Mouse (Mus musculus) kidney, adult 11 months (tissue): ENCODE data around the gene Uap1l1.
A peak's percentile ranks its signal among the peaks of the same experiment; 100 is the strongest.

Experiments
- DNase-seq: peaks from one replicate; pipeline ENCODE4 v3.0.0; 2022

Uap1l1 gene

DNA sequence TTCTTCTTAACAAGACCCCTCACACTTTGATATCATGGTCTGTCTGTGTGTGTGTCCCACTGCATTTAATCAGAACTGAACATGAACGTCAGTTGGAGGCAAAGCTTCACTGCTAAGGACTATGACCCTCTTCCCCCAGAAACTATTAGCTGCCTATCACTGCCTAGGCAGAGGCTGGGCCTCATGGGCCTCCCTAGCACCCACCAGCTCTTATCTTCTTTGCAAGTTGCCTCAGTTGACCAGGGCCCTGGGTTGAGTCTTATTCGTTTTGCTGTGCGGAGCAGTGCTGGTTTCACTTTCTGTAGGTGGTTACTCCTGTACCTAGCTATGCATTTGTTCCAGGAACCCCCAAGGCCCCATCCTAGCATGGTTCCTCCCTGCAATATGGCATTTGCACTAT lies 4.5 kb upstream of the Uap1l1 start:
- no peak for DNase-seq

GRCm38 (mm10) chr2:25364761-25365090 lies 756 bp downstream of the Uap1l1 start:
- DNase-seq: no peak

- no peak for DNase-seq
Measured at GRCm38 (mm10) chr2:25364313-25364712, 1.2 kb downstream of the Uap1l1 start.

GRCm38 (mm10) chr2:25363478-25364178 lies 1.9 kb downstream of the Uap1l1 start:
- peak; percentile 41 for DNase-seq

DNA sequence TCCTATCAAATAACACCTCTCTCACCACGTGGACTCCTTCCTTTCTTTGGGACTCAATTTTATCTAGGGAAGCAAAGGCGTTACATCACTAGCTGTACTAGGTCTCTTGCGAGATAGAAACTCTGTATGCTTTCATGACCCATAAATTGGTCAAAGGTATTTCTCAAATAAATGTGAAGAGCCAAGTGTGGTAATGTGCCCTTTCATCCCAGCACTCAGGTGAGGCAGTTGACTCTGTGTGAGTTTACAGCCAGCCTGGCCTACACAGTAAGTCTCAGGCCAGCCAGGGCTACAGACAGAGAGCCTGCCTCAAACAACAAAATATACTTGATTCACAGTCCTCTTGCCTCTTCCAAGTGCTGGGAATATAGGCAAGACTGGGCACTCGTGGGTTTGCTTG lies 5.6 kb downstream of the Uap1l1 start:
- DNase-seq: no peak

DNA sequence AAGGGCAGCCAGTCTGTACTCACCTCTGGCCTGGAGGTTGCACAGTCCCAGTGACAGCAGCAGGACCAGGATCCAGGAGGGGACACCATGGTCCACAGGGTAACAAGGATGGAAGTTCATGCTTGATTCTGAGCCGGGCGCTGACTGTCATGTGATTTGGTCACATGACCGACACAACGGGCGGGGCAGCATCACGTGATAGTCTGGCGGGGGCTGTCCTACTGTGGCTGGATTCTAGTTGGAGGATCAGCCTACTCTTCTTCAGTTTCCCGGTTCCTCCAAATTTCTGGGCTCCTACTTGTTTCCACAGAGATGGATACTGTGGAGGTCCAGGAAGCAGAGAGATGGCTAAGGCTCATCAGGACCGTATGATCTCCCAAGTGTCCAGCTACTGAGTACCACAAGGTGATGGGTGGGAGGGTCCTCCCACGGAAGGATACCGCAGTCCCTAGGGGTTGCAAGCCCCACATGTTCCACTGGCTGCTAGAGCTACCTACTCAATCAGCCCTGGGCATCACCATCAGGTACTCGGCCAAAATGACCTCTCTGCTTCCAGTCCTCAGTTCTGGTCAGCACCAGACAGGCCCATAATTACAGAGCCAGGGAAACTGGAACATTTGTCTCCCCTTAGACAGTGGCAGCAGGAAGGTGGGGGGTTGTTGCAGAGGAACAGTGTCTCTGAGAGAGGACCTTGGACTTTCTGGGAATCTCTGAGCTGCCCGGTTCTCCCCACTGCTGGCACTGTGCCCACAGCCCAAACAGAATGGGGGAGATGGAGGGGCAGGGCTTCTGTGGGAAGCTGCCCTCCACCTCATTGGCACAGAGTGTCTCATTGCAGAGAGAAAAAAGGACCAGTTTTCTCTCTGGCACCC lies 9.0 kb downstream of the Uap1l1 start, which contains the start of gene Dpp7:
Gene Dpp7, minus strand, starts transcription at position 152 of the 872 bp plus-strand sequence.
- peak; percentile 85 for DNase-seq

DNA sequence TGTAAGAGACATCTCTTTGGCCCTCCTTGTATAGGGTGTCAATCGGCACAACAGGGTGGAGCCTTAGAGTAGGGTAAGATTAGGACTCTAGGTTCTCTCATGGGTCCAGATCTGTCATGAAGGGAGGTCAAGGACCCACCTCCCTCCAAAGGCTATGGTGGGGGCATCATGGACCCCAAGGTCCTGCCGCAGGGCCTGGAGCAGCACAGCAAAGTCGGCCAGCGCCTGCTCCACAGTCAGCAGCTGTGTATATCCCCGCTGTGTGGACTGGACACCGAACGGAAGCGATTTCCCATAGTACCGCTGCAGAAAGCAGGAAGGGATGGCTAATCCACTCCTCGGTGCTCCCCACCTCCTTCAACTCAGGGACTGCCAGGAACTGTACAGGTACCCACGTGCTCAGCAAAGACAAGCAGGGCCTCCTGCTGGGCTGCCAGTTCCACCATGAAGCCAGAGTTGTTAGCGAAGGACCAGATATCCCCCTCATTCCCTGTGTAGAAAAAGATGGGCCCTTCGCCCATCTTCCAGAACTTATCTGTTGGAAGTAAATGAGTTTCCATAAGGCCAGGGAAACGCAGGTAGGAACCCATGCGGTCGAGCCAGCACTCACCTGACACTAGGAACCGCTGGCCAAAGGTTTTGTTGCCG lies 9.9 kb downstream of the Uap1l1 start:
- no peak for DNase-seq

- no peak for DNase-seq
Measured at GRCm38 (mm10) chr2:25354211-25354610, 11.3 kb downstream of the Uap1l1 start.

GRCm38 (mm10) chr2:25350701-25351100 lies 14.8 kb downstream of the Uap1l1 start:
- DNase-seq: no peak

GRCm38 (mm10) chr2:25349499-25349898 lies 16.0 kb downstream of the Uap1l1 start:
- DNase-seq: no peak

GRCm38 (mm10) chr2:25348162-25348561 lies 17.3 kb downstream of the Uap1l1 start:
- DNase-seq: peak; percentile 37

DNA sequence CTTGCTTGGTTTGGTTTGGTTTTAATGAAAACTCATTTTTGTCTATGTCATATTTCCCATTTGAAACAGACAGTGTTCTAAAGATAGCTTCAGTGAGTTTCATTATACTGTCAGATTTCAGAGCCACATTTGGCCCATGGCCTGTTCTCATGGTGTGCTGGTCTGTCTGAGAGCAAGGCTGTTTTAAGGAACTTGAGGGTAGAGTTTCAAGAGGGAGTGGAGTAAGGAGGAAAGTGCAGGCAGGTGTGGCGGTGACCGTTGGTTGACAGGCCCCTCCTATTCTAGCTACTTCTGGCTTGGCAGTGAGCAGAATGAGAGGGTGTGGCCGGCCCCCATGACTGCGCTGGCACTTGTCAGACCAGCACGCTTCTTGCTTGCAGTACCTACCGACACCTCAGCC lies 27.2 kb downstream of the Uap1l1 start:
- DNase-seq: no peak

DNA sequence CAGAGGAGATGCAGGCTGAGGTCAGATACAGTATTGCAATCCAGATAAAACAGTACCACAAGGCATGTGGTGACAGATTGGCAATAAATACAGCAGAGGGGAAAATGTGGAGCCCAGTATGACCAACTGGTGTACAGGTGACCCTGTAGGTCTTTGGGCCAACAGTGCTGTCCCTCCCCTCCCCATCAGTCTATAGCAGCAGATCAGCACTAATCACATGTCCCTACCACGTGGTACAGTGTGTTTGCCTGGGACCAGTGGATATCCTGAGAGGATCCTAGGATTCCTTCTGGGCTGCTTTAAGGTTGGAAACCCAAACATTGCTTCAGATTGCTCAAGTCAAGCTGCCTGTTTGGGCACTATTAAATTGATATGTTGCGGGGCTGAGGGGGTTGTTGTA lies 31.9 kb downstream of the Uap1l1 start:
- no peak for DNase-seq

DNA sequence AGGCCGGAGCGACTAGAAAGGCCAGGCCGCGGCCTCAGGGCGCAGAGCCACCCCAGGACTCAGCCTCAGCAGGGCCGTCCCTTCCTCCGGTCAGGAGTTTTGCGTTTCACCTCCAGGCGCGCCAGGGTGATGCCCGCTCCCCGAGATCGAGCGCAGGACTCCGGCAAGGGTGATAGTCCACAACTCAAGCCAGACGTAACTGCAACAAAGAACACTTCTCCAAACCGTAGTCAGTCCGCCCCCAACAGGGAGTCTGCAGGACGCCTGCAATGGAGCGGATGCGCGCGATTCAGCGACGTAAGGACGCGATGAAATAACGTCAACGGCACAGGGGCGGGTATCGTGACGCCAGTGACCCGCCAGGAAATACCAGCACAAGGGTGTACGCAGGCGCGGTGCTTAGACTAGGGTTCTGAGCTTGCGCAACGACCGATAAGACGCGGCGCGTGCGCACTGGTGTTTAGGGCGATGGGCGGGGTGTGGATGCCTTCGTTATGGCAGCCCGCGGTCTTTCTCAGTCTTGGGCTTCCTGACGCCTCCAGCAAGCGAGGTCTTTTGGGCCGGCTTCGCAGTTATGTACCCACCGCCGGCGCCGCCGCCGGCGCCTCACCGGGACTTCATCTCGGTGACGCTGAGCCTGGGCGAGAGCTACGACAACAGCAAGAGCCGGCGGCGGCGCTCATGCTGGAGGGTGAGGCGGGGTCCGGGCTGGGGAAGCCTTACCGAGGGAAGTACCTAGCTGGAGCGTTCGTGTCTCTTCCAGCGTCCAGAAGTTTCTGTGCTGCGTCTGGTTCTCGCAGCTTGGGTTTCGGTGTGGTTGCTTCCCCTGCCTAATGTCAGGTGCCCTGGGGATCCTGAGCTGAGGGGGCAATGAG lies 33.0 kb downstream of the Uap1l1 start, which contains the start of gene Man1b1:
Gene Man1b1, plus strand, starts transcription at position 53 of the 875 bp plus-strand sequence.
- DNase-seq: peak; percentile 99

DNA sequence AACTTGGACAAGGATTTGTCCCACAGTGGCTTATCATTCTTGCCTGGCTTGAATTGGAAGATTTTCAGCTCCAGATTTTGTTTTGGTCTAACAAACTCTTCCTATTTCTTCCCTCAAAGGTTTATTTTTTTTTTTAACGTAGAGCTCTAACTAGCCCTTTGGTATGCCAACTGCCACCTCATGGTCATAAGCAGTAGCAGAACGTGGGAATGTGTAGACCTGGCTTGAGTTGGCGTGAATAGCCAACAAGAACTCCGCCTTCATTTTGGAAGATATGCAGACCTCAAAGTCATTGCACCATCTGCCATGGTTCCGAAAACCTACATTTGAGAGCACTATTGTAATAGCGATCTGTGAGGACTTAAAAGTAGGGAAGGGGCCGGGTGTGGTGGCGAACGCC lies 34.0 kb downstream of the Uap1l1 start:
- no peak for DNase-seq

DNA sequence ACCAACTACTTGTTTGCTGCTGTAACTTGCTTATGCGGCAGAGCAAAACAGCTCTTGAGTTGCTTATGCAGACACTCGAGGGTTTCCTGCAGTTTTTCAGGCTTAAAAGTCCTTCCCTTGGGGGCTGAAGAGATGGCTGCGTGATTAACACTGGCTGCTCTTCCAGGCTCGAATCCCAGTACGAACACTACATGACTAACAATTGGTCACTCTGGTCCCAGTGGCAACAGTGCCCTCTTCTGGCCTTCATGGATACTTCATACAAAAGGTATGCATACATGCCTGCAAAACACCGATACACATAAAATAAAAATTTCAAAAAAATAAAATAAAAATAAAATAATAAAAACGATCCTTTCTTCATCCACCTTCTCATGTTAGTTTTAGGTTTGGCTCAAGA lies 37.0 kb downstream of the Uap1l1 start:
- DNase-seq: no peak

DNA sequence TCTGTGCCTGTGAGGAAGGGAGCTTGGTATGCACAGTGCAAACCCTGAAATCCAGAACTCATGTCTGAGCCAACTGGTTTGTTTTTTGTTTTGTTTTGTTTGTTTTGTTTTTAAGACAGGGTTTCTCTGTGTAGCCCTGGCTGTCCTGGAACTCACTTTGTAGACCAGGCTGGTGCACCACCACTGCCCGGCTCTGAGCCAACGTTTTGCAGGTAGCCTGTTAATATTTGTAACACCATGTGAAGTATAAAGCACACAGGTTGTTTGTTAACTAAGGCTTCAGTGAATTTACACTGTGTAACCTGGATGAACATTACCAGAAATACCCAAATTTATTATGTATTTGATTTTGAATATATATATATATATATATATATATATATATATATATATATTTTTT lies 39.4 kb downstream of the Uap1l1 start:
- DNase-seq: no peak

DNA sequence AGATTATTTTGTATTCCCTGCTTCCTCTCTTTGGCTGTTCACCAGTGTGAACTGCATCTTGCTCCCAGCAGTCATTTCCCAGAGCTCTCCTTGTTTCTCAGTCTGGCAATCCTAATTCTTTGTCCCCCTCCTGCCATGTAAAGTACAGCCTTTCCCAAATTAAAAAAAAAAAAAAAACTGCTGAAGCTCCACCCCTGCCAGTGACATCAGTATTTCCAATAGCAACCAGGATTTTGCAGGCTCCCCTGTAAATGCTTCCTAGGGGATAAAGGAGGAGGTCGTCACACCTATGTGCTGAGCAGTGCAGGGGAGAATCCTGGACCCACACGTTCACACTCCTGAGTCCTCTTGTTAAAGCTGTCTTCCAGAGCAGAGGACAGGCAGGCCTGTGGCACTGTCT lies 45.4 kb downstream of the Uap1l1 start:
- DNase-seq: no peak

DNA sequence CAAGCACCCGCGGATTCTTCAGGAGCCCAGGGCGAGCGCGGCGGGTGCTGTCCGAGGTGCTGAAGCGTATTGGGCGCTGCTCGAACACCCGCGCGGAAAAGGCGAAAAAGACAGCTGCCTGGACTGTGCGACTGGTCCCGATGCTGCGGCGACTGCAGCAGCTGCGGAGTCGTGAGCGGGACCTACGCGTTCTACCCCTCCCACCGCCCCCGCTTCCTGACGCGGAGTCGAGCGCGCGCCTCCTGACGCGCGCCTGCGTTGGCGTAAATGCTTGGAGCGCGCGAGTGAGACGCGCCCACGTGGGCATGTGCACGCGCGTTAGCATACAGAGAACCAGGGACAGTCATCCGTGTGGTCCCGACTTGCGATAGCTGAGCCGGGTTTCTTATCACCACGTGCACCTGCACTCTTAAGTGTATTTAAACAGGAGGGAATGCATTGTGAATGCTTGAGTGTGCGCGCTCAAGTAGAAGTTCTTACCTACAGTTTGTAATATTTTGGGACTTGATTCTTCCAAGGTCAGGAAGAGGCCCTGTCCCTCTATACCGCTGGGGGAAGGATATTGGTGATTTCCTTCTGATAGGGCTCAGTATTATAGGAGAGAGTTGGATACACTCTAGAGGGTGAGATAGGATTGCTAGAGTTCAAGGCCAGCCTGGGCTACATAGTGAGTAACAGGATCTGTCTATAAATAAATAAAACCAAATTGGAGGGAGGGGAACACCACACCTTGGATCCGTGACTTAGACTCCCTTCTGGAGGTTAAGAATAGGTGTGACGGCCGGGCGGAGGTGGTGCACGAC lies 46.3 kb downstream of the Uap1l1 start, which contains the start of gene Grin1:
Gene Grin1, minus strand, starts transcription at position 217 of the 803 bp plus-strand sequence.
- DNase-seq: no peak

DNA sequence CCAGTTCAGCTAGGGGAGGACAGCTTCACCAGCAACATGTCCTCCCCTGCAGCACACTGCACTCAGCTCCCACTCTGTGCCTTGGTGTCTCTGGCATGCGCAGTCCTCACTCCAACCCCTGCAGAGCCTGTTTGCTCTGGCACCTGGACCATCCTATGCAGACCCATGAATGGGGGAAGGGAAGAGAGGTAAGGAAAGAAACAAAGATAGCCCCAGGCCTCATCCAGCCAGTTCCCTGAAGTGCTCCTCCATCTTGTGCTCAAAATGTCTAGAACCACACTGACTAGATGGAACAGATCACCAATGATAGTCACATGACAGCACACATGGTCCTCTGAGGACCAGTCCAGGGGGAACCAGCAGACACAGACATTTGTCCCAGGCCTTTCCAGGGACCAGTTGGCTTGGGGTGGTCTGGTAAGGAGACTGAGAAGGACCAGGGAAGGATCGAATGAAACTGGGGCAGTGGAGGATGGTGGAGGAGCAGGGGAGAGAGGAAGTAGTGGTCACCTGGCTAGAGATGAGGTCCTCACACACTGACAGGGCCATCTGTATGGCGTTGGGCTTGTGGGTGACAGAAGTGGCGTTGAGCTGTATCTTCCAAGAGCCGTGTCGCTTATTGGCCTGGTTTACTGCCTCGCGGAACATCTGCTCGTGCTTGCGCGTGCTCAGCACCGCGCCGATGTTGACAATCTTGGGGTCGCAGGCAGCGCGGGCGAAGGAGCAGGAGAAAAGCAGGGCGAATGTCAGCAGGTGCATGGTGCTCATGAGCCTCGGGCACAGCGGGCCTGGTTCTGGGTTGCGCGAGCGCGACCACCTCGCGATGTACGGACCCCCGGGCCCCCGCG lies 47.1 kb downstream of the Uap1l1 start:
- DNase-seq: no peak

GRCm38 (mm10) chr2:25311491-25311891 lies 54.0 kb downstream of the Uap1l1 start:
- no peak for DNase-seq
